Mouse (Mus musculus): ENCODE measurements around the gene Lexm. TPM values are rescaled to one million over a fixed set of nuclear protein-coding genes. Genes with fewer than 3 reads are reported as not detected.

The Lexm gene
- total RNA-seq, 2 experiments from 2014 or later, result not detected

GRCm38 (mm10) chr4:106628650-106629360 lies 11.8 kb upstream of the Lexm start:
- intact Hi-C loops (cut with DNase I), result loop anchor here (5.0 kb wide), 1 partner anchor 208 kb away; no protein-coding TSS in a partner anchor
- DNase-seq (ENCODE audit: low spot score in 2 of 2), result no peak

GRCm38 (mm10) chr4:106627809-106628208 lies 10.8 kb upstream of the Lexm start:
- intact Hi-C loops (cut with DNase I), result loop anchor here (5.0 kb wide), 1 partner anchor 209 kb away; no protein-coding TSS in a partner anchor
- no peak for DNase-seq (ENCODE audit: low spot score in 2 of 2)

GRCm38 (mm10) chr4:106624271-106624670 lies 7.2 kb upstream of the Lexm start:
- intact Hi-C loops (cut with DNase I), result no loop called here
- DNase-seq (ENCODE audit: low spot score in 2 of 2), result no peak

- DNase-seq (ENCODE audit: low spot score in 2 of 2), result no peak
- intact Hi-C loops (cut with DNase I), result no loop called here
Measured at GRCm38 (mm10) chr4:106622712-106623111, 5.7 kb upstream of the Lexm start.

- intact Hi-C loops (cut with DNase I), result no loop called here
- no peak for DNase-seq (ENCODE audit: low spot score in 2 of 2)
Measured at GRCm38 (mm10) chr4:106622030-106622493, 5.0 kb upstream of the Lexm start, which contains the start of gene Ttc22. Gene Ttc22, plus strand, starts transcription at chr4:106622432.

- intact Hi-C loops (cut with DNase I), result no loop called here
- DNase-seq (ENCODE audit: low spot score in 2 of 2), result no peak
Measured at GRCm38 (mm10) chr4:106621428-106621827, 4.4 kb upstream of the Lexm start.

- intact Hi-C loops (cut with DNase I), result no loop called here
- no peak for DNase-seq (ENCODE audit: low spot score in 2 of 2)
Measured at GRCm38 (mm10) chr4:106618898-106619297, 1.9 kb upstream of the Lexm start.

- no peak for DNase-seq (ENCODE audit: low spot score in 2 of 2)
- intact Hi-C loops (cut with DNase I), result no loop called here
Measured at GRCm38 (mm10) chr4:106615637-106616036, 1.4 kb downstream of the Lexm start.

GRCm38 (mm10) chr4:106614881-106615280 lies 2.2 kb downstream of the Lexm start:
- no peak for DNase-seq (ENCODE audit: low spot score in 2 of 2)
- intact Hi-C loops (cut with DNase I), result loop anchor here (1.0 to 5.0 kb wide), 2 partner anchors 93 to 547 kb away; no protein-coding TSS in a partner anchor

- intact Hi-C loops (cut with DNase I), result loop anchor here (1.0 to 5.0 kb wide), 2 partner anchors 94 to 548 kb away; no protein-coding TSS in a partner anchor
- peak; percentile 73 to 75 for DNase-seq (ENCODE audit: low spot score in 2 of 2)
Measured at GRCm38 (mm10) chr4:106614180-106614797, 2.8 kb downstream of the Lexm start.

- DNase-seq (ENCODE audit: low spot score in 2 of 2), result peak in 1 of 2 experiments; percentile 60
- intact Hi-C loops (cut with DNase I), result loop anchor here (5.0 kb wide), 1 partner anchor 549 kb away; no protein-coding TSS in a partner anchor
Measured at GRCm38 (mm10) chr4:106613560-106613959, 3.5 kb downstream of the Lexm start.

- intact Hi-C loops (cut with DNase I), result loop anchor here (5.0 kb wide), 1 partner anchor 549 kb away; no protein-coding TSS in a partner anchor
- no peak for DNase-seq (ENCODE audit: low spot score in 2 of 2)
Measured at GRCm38 (mm10) chr4:106613105-106613504, 3.9 kb downstream of the Lexm start.

GRCm38 (mm10) chr4:106607905-106608304 lies 9.1 kb downstream of the Lexm start:
- intact Hi-C loops (cut with DNase I), result no loop called here
- DNase-seq (ENCODE audit: low spot score in 2 of 2), result no peak

- no peak for DNase-seq (ENCODE audit: low spot score in 2 of 2)
- intact Hi-C loops (cut with DNase I), result no loop called here
Measured at GRCm38 (mm10) chr4:106606639-106607554, 10.1 kb downstream of the Lexm start.

GRCm38 (mm10) chr4:106600770-106601169 lies 16.3 kb downstream of the Lexm start:
- intact Hi-C loops (cut with DNase I), result no loop called here
- no peak for DNase-seq (ENCODE audit: low spot score in 2 of 2)

GRCm38 (mm10) chr4:106599415-106599814 lies 17.6 kb downstream of the Lexm start:
- intact Hi-C loops (cut with DNase I), result no loop called here
- no peak for DNase-seq (ENCODE audit: low spot score in 2 of 2)

GRCm38 (mm10) chr4:106597741-106598140 lies 19.3 kb downstream of the Lexm start:
- no peak for DNase-seq (ENCODE audit: low spot score in 2 of 2)

GRCm38 (mm10) chr4:106597055-106597454 lies 20.0 kb downstream of the Lexm start:
- peak in 1 of 2 experiments; percentile 50 for DNase-seq (ENCODE audit: low spot score in 2 of 2)
- intact Hi-C loops (cut with DNase I), result no loop called here

More at GRCm38 (mm10) chr4:106597741-106598140, 19.3 kb downstream of the Lexm start:
- intact Hi-C loops (cut with DNase I), result no loop called here

GRCm38 (mm10) chr4:106596200-106596599 lies 20.8 kb downstream of the Lexm start:
- DNase-seq (ENCODE audit: low spot score in 2 of 2), result no peak

GRCm38 (mm10) chr4:106593636-106594035 lies 23.4 kb downstream of the Lexm start:
- DNase-seq (ENCODE audit: low spot score in 2 of 2), result no peak
- intact Hi-C loops (cut with DNase I), result no loop called here

More at GRCm38 (mm10) chr4:106596200-106596599, 20.8 kb downstream of the Lexm start:
- intact Hi-C loops (cut with DNase I), result no loop called here

All from left cerebral cortex, postnatal 25 days (tissue).